Mouse (Mus musculus) midbrain, embryonic 13.5 days (tissue): Measurements from ENCODE around the gene Rnf126. TPM values are rescaled to one million over a fixed set of nuclear protein-coding genes. Genes with fewer than 3 reads are reported as not detected.

Experiments used
- ATAC-seq: fragments of 200-750 bp; cut with Nextera tagmentation; 2 replicates; pipeline ENCODE4 v1.8.0; 2017; ENCODE audit warnings: mild to moderate bottlenecking, moderate TSS enrichment, moderate library complexity
- H3K27ac ChIP-seq: fragments of 300-500 bp; sonication (generic); 2 replicates; pipeline ENCODE4 v1.5.1; 2015; ENCODE audit warnings: inconsistent platforms, mild to moderate bottlenecking, moderate library complexity
- H3K27me3 ChIP-seq: fragments of 300-500 bp; sonication (generic); 2 replicates; pipeline ENCODE4 v1.6.1; 2015; ENCODE audit warnings: mild to moderate bottlenecking, inconsistent platforms
- H3K36me3 ChIP-seq: fragments of 300-500 bp; sonication (generic); 2 replicates; pipeline ENCODE4 v1.6.1; 2015; ENCODE audit warnings: mild to moderate bottlenecking, inconsistent platforms
- H3K4me1 ChIP-seq: fragments of 300-500 bp; sonication (generic); replicated peaks from 2 replicates; pipeline ENCODE4 v1.6.1; 2015; ENCODE audit warnings: inconsistent platforms
- H3K4me2 ChIP-seq: fragments of 300-500 bp; sonication (generic); replicated peaks from 2 replicates; pipeline ENCODE4 v1.6.1; 2015; ENCODE audit warnings: moderate library complexity, mild to moderate bottlenecking, inconsistent platforms
- H3K4me3 ChIP-seq: fragments of 300-500 bp; sonication (generic); replicated peaks from 2 replicates; pipeline ENCODE4 v1.5.1; 2015; ENCODE audit warnings: mild to moderate bottlenecking, inconsistent platforms
- H3K9ac ChIP-seq: fragments of 300-500 bp; sonication (generic); replicated peaks from 2 replicates; pipeline ENCODE4 v1.6.1; 2015; ENCODE audit warnings: mild to moderate bottlenecking, inconsistent platforms
- H3K9me3 ChIP-seq: fragments of 300-500 bp; sonication (generic); 2 replicates; pipeline ENCODE4 v1.6.1; 2016; ENCODE audit warnings: mild to moderate bottlenecking, inconsistent platforms
- WGBS: fragments of 180-500 bp; shearing (Covaris S2); methylation state at CpG from one replicate; pipeline ENCODE4 v1.1.7; 2015; 5-methylcytosine and 5-hydroxymethylcytosine counted together
- polyA plus RNA-seq: library from polyadenylated mRNA; unstranded; fragments of >200 nt; fragmentation: Nextera tagmentation; extraction: Ambion mirVana; gene quantifications from 2 replicates; pipeline ENCODE4 v1.2.1, GENCODE M21; 2015

Gene Rnf126
- polyA plus RNA-seq, 1 experiment from 2014 or later: 82.3 TPM

- H3K27ac ChIP-seq: peak overlapping the region; percentile 98
- WGBS: 29% methylated on average over 11 of the region's 11 CpGs
- H3K36me3 ChIP-seq: peaks cover 5% of the 10 kb centered on the region
- H3K4me2 ChIP-seq: peak overlapping the region; percentile 63
- no peaks in the 10 kb centered on the region for H3K27me3 ChIP-seq
- H3K9me3 ChIP-seq: no peaks in the 10 kb centered on the region
- peaks cover 91% of the 10 kb centered on the region for H3K4me1 ChIP-seq
- H3K9ac ChIP-seq: peak overlapping the region; percentile 61
- no peak overlapping the region for H3K4me3 ChIP-seq
- ATAC-seq: no peak; the same call in 1 of the 2 replicates
These were observed 35.7 kb upstream of the Rnf126 start for GRCm38 (mm10) chr10:79802331-79802971.

GRCm38 (mm10) chr10:79801837-79802236 lies 35.1 kb upstream of the Rnf126 start:
- Histone ChIP-seq H3K4me3 (no peak overlapping the region), H3K4me1 (peaks cover 91% of the 10 kb centered on the region), H3K27ac (peak overlapping the region; percentile 98), H3K27me3 (no peaks in the 10 kb centered on the region), H3K9ac (peak overlapping the region; percentile 61; the same call in 1 of the 2 replicates), H3K9me3 (no peaks in the 10 kb centered on the region), H3K36me3 (no peaks in the 10 kb centered on the region; the same call in 1 of the 2 replicates), H3K4me2 (peak overlapping the region; percentile 63)
- ATAC-seq: no peak
- 19% methylated on average over 3 of the region's 3 CpGs for WGBS

GRCm38 (mm10) chr10:79800508-79800907 lies 33.8 kb upstream of the Rnf126 start:
- no peak overlapping the region for H3K4me3 ChIP-seq
- no peak overlapping the region for H3K4me2 ChIP-seq
- H3K9me3 ChIP-seq: no peaks in the 10 kb centered on the region
- peaks cover 82% of the 10 kb centered on the region for H3K4me1 ChIP-seq
- no peak for ATAC-seq
- 86% methylated on average over 11 of the region's 11 CpGs for WGBS
- H3K27me3 ChIP-seq: no peaks in the 10 kb centered on the region
- H3K36me3 ChIP-seq: no peaks in the 10 kb centered on the region; the same call in 1 of the 2 replicates
- H3K27ac ChIP-seq: peak overlapping the region; percentile 45
- peak overlapping the region; percentile 12; the same call in 1 of the 2 replicates for H3K9ac ChIP-seq

- no peak overlapping the region for H3K4me3 ChIP-seq
- WGBS: 96% methylated on average over 12 of the region's 12 CpGs
- H3K36me3 ChIP-seq: no peaks in the 10 kb centered on the region; the same call in 1 of the 2 replicates
- no peaks in the 10 kb centered on the region for H3K27me3 ChIP-seq
- H3K9me3 ChIP-seq: no peaks in the 10 kb centered on the region
- no peak overlapping the region for H3K9ac ChIP-seq
- H3K4me1 ChIP-seq: peaks cover 74% of the 10 kb centered on the region
- 0 out of 2 replicates have a peak overlapping the region, but pooled peaks have one; percentile 43 for H3K4me2 ChIP-seq
- no peak for ATAC-seq
- no peak overlapping the region for H3K27ac ChIP-seq
These were observed 31.7 kb upstream of the Rnf126 start for GRCm38 (mm10) chr10:79798289-79798928.

- H3K4me3 ChIP-seq: peak overlapping the region; percentile 20
- H3K4me1 ChIP-seq: peaks cover 69% of the 10 kb centered on the region
- peak overlapping the region; percentile 43 for H3K4me2 ChIP-seq
- WGBS: 53% methylated on average over 15 of the region's 15 CpGs
- ATAC-seq: no peak
- H3K27ac ChIP-seq: peak overlapping the region; percentile 53
- no peaks in the 10 kb centered on the region for H3K27me3 ChIP-seq
- no peaks in the 10 kb centered on the region for H3K9me3 ChIP-seq
- H3K36me3 ChIP-seq: no peaks in the 10 kb centered on the region; the same call in 1 of the 2 replicates
- H3K9ac ChIP-seq: peak overlapping the region; percentile 53
These were observed 30.6 kb upstream of the Rnf126 start for GRCm38 (mm10) chr10:79797326-79797725.

GRCm38 (mm10) chr10:79795905-79796304 lies 29.2 kb upstream of the Rnf126 start:
- Histone ChIP-seq H3K36me3 (no peaks in the 10 kb centered on the region; the same call in 1 of the 2 replicates), H3K9me3 (no peaks in the 10 kb centered on the region), H3K27me3 (no peaks in the 10 kb centered on the region), H3K4me2 (0 out of 2 replicates have a peak overlapping the region, but pooled peaks have one; percentile 93), H3K4me1 (peaks cover 56% of the 10 kb centered on the region), H3K9ac (no peak overlapping the region), H3K4me3 (0 out of 2 replicates have a peak overlapping the region, but pooled peaks have one; percentile 8), H3K27ac (no peak overlapping the region)
- ATAC-seq: no peak
- 97% methylated on average over 3 of the region's 3 CpGs for WGBS

GRCm38 (mm10) chr10:79794491-79794931 lies 27.8 kb upstream of the Rnf126 start:
- under 1% methylated on average over 10 of the region's 10 CpGs for WGBS

GRCm38 (mm10) chr10:79793738-79794490 lies 27.2 kb upstream of the Rnf126 start:
- Histone ChIP-seq H3K27ac (peak overlapping the region; percentile 95), H3K27me3 (no peaks in the 10 kb centered on the region), H3K4me3 (peak overlapping the region; percentile 96), H3K4me1 (peaks cover 43% of the 10 kb centered on the region), H3K9ac (peak overlapping the region; percentile 99), H3K4me2 (peak overlapping the region; percentile 93), H3K9me3 (no peaks in the 10 kb centered on the region), H3K36me3 (no peaks in the 10 kb centered on the region)
- ATAC-seq: peak; percentile 38
- WGBS: 1% methylated on average over 35 of the region's 38 CpGs

More at GRCm38 (mm10) chr10:79794491-79794931, 27.8 kb upstream of the Rnf126 start:
- peaks cover 48% of the 10 kb centered on the region for H3K4me1 ChIP-seq
- peak overlapping the region; percentile 95 for H3K27ac ChIP-seq
- H3K4me2 ChIP-seq: peak overlapping the region; percentile 93
- H3K4me3 ChIP-seq: peak overlapping the region; percentile 96
- H3K9me3 ChIP-seq: no peaks in the 10 kb centered on the region
- H3K27me3 ChIP-seq: no peaks in the 10 kb centered on the region
- no peaks in the 10 kb centered on the region for H3K36me3 ChIP-seq
- ATAC-seq: peak; percentile 31
- H3K9ac ChIP-seq: peak overlapping the region; percentile 99

GRCm38 (mm10) chr10:79793051-79793737 lies 26.4 kb upstream of the Rnf126 start, which contains the start of gene Palm:
TSS of gene Palm (plus strand) at chr10:79793572.
- H3K27ac ChIP-seq: peak within 1 kb of the TSS; percentile 95
- 5% methylated on average over 51 of the region's 51 CpGs for WGBS
- H3K4me3 ChIP-seq: peak within 1 kb of the TSS; percentile 96
- H3K36me3 ChIP-seq: no peaks in the 10 kb centered on the region
- H3K9me3 ChIP-seq: no peaks in the 10 kb centered on the region
- peak within 1 kb of the TSS; percentile 93 for H3K4me2 ChIP-seq
- ATAC-seq: peak; percentile 78
- H3K4me1 ChIP-seq: peaks cover 37% of the 10 kb centered on the region
- peak within 1 kb of the TSS; percentile 99 for H3K9ac ChIP-seq
- no peaks in the 10 kb centered on the region for H3K27me3 ChIP-seq

- Histone ChIP-seq H3K27ac (no peak overlapping the region), H3K36me3 (no peaks in the 10 kb centered on the region), H3K4me3 (peak overlapping the region; percentile 96), H3K9ac (no peak overlapping the region), H3K4me2 (peak overlapping the region; percentile 93; the same call in 1 of the 2 replicates), H3K9me3 (no peaks in the 10 kb centered on the region), H3K4me1 (peaks cover 30% of the 10 kb centered on the region), H3K27me3 (no peaks in the 10 kb centered on the region)
- no peak for ATAC-seq
- 79% methylated on average over 5 of the region's 5 CpGs for WGBS
These were observed 25.7 kb upstream of the Rnf126 start for GRCm38 (mm10) chr10:79792339-79793040.

- WGBS: 89% methylated on average over 4 of the region's 4 CpGs
- H3K9me3 ChIP-seq: no peaks in the 10 kb centered on the region
- no peak within 1 kb of the TSS for H3K9ac ChIP-seq
- ATAC-seq: no peak
- H3K4me3 ChIP-seq: no peak within 1 kb of the TSS
- H3K36me3 ChIP-seq: no peaks in the 10 kb centered on the region
- no peak within 1 kb of the TSS for H3K4me2 ChIP-seq
- H3K4me1 ChIP-seq: peaks cover 19% of the 10 kb centered on the region
- no peaks in the 10 kb centered on the region for H3K27me3 ChIP-seq
- H3K27ac ChIP-seq: no peak within 1 kb of the TSS
These were observed 24.1 kb upstream of the Rnf126 start, which contains the start of gene Prss57 for GRCm38 (mm10) chr10:79790861-79791260. TSS of gene Prss57 (minus strand) at chr10:79790961.
